Mouse (Mus musculus) spleen, postnatal 36 days (tissue): ENCODE results near the gene Samd4b.

Source experiments
- DNase-seq, 2 experiments: peaks; one replicate each; pipeline ENCODE4 v3.0.0; 2022; ENCODE audit warnings: low spot score in 2 of 2, mixed read lengths in 1 of 2

The Samd4b gene

DNA sequence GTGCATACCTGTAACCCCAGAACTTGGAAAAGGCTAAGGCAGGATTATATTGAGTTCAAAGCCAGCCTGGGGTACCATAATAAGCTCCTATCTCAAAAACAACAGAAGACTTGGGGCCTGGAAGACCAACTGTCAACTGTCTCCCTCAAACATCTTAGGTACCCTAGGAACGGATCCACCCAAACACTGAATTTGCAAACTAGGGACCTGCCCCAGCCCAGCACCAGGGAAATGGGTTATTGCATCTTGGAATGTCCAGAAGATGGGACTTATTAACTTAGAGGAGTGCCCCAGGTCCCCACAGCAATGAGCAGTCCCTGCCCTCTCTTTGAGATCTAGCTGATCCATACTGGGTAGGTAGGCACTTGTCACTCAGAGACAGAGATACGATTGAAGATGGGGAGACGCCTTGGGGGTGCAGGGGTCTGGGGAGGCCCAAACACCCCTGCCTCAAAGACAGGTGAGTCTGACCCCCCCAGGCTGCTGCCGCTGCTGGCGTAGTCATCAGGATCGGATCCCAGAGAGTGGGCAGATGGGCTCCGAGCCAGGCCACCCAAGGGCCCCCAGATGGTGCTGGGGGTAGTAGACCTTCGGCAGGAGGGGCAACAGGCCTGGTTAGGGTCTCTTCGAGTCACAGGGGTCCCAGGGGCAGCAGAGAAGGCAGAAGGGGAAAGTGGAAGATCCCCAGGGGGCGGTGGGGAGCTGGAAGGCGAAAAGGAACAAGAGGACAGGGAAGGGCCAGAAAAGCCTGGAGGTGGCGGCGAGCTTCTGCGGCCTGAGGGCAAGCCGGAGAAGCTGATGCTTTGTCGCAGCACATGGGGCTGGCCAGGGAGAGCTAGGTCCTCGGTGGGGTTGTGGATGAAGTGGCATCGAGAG, 220.5 kb downstream of the Samd4b start:
- DNase-seq, result no peak

DNA sequence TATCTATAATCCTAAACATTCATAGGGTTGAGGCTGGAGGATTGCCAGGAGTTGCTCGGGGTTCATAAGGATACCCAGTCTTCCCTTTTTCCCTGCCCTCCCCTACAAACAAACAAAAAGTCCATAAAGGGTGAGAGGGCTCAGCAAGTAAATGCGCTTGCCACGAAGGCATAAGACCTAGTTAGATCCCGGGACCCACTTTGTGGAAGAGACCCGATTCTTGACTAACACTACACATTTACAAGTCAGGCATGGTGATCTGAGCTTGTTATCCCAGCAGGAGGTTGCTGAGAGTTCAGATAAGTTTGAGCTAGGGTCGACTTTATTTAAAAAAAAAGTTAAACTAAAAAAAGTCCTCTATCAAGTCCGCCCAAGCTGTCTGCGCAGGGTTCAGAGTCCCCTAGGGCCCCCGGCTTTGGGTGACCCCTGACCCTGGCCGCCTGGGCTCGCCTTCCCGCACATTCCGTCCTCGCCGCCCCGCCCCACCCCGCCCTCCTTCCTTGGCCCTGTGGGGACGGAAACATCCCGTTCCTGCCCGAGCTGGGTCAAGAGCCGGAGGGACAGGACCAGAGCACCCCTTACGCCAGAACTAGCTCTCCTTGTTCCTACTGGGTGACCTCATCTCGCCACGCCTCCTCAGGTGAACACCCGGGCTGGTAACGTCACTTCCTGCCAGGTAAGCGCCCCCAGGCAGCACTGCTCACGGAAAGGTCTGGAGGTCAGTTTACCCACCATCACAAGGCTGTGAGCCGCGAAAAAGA, 221.8 kb downstream of the Samd4b start:
- peak; percentile 80 for DNase-seq

GRCm38 (mm10) chr7:28375176-28375921, 222.6 kb downstream of the Samd4b start:
- DNase-seq, result peak; percentile 96 to 97

GRCm38 (mm10) chr7:28374647-28375046, 223.3 kb downstream of the Samd4b start:
- no peak for DNase-seq

GRCm38 (mm10) chr7:28373891-28374495, 224.0 kb downstream of the Samd4b start:
- DNase-seq, result no peak

DNA sequence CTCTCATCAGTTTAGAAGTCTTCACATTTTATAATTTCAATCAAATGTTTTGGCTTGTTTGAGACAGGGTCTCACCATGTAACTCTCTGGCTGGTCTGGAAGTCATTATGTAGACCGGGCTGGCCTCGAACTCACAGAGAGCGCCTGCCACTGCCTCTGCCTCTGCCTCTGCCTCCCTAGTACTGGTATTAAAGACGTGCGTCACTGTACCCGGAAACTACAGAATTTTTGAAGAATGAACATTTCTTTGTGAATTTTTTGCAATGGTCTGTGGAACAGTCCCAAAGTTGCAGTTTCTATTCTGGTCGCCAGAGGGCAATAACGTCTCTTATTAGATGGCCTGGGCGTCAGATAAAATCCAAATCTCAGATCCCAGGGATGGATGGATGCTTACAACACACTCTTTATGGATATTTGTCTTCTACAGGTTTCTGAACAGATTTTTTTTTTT, 224.8 kb downstream of the Samd4b start:
- peak; percentile 69 to 84 for DNase-seq

GRCm38 (mm10) chr7:28372251-28373108, 225.5 kb downstream of the Samd4b start, which contains the start of gene Plekhg2:
TSS of gene Plekhg2 (minus strand) at chr7:28372599.
- peak; percentile 97 to 98 for DNase-seq

GRCm38 (mm10) chr7:28371514-28371989, 226.4 kb downstream of the Samd4b start:
- DNase-seq, result peak; percentile 73 to 77

DNA sequence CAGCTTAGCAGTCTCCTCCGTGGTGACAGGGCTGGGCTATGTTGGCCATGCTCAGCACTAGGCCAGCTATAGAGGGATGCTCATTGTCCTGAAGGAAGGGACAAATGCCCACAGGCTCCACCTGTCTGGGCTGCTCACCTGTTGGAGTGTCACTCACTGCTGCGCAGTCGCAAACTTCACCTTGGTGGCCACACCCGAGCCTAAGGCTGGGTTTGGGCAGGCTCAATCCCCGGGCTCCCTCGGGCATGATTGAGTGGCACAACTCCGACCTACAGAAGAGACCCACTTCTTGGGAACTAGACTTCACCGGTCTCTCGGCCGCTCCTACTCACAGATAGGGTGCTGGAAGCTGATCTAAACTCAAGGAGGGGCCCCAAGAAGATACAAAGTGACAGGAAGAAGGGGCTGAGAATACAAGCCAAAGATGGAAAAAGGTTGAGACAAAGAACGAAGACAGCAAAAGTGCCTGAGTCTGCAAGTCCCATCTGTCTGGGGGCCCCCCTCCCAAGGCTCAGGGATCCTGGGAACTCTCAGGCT, 226.9 kb downstream of the Samd4b start:
- no peak for DNase-seq

DNA sequence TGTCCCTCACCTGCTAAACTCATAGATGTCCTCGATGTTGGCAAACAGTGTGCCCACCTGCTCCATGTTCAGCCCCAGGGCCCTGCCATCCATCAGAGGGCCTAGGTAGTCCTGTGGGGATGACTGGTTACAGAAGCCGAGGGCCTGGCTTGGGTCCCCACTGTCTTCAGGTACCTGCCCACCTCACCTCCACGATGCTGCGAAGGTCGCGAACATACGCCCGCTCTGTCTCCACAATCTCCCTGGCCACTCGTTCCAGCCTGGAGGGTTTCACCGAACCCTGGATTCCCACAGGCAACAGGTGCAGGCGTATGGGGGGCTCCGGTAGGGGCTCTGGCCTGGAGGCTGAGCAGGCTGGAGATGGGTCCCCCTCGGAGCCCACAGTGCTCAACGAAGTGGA, 227.9 kb downstream of the Samd4b start:
- no peak for DNase-seq

DNA sequence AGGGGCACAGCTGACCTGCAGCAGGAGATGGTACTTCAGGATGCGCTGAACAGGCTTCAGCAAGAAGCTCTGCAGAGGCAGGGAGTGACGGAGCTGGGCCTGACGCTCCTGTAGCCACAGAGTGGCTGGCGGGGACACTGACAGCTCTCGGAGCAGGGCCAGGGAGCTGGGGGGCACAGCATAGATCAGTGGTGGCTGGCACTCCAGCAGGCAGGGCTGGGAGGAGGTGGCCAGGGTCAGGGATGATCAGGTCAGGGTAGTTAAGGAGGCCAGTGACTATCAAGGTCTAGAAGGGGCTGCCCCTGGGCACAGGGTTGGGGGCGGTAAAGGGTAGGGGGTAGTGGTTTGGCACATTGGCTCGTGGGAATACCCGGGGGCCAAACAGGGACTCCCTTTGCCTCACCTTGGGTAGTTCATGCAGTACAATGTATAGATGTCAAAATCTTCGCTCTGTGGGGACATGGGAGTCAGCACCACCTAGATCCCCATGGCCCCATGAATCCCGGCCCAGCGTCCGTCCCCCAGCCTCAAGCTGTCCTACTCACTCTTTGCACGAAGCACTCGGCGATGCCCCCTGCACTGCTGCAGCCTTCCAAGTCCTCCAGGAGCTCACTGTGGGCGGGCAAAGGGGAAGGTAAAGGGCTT, 229.5 kb downstream of the Samd4b start:
- no peak for DNase-seq

DNA sequence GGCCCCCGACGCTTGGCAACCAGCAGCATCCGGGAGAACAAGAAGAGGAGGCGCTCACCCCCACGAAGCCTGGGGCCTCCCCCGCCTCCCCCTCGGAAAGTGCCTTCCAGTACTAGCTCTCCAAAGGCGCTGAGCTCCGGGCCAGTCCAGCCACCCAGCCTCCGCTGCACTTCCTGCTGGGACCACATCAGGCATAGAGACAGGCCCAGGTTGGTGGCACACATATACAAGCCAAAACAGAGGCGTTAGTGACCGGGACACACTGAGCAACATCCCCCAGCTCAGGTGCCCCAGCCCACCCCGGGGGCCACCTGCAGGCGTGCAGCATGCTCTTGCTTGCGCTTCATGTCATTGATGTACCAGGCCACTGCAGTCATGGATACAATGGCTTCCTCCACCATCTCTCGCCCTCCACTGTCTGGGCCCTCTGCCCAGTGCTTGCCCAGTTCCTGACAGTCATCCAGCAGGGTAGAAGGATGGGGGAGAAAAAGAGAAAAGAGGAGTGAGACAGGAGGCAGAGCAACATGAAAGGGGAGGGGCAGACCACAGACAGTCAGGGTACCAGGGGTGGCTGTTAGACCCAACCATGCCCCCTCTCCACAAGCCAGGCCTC, 230.2 kb downstream of the Samd4b start:
- DNase-seq, result no peak

GRCm38 (mm10) chr7:28362441-28363060, 235.4 kb downstream of the Samd4b start:
- DNase-seq, result no peak

GRCm38 (mm10) chr7:28361647-28362341, 236.2 kb downstream of the Samd4b start:
- no peak for DNase-seq

- DNase-seq, result no peak
Measured at GRCm38 (mm10) chr7:28360291-28360690, 237.7 kb downstream of the Samd4b start.

DNA sequence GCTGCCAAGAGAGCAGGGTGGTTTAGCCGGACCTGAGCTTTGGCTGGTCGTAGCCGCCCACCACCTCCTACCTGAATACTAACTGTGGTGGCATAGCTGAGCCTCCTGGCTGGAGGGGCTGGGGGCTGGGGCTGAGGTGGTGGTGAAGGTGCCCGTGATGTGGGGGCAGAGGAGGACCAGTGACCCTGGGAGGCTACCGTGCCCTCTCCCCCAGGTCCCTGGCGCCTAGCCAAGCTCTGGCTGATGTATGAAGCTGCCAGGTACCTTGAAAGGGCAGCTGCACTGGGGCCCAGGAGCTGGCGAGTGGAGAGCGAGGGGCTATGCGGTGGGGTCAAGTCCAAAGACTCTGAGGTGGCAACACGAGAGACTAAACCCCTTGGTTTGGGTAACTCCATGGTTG, 238.1 kb downstream of the Samd4b start:
- DNase-seq, result no peak

DNA sequence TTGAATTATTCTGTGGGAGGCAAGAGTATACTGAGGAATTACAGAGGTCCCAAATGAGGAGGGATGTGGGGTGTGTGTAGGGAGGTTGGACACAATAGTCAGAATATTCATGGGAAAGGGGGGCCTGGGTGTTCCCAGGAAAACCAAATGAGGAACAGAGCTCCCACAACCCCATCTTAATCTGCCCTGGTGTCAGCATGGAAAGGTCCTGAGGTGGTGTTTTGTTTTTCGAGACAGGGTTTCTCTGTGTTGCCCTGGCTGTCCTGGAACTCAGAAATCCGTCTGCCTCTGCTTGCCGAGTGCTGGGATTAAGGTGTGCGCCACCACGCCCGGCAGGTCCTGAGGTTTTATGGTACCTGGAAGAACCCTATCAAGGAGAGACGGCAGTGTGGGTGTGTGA, 239.5 kb downstream of the Samd4b start:
- no peak for DNase-seq

GRCm38 (mm10) chr7:28357984-28358383, 240.0 kb downstream of the Samd4b start:
- no peak for DNase-seq
